Mouse (Mus musculus): ENCODE measurements around the gene Cmc4. TPM values are rescaled to one million over a fixed set of nuclear protein-coding genes. Genes with fewer than 3 reads are reported as not detected.

The Cmc4 gene
- polyA plus RNA-seq, 1 experiment from 2014 or later, result 33.7 TPM

GRCm38 (mm10) chrX:75381176-75381575 lies 35.2 kb downstream of the Cmc4 start:
- no peak overlapping the region for H3K9ac ChIP-seq (replicated peaks; ENCODE audit: low read depth, low read length)
- no peak overlapping the region for H3K4me2 ChIP-seq (replicated peaks; ENCODE audit: low read depth, low read length)
- 84% methylated on average over 1 of the region's 1 CpGs for WGBS
- H3K4me3 ChIP-seq (ENCODE audit: low read depth, low read length), result no peak overlapping the region
- no peaks in the 10 kb centered on the region for H3K4me1 ChIP-seq (ENCODE audit: control insufficient read depth, insufficient read depth, low read length)
- no peaks in the 10 kb centered on the region for H3K27me3 ChIP-seq (ENCODE audit: control insufficient read depth, insufficient read depth, low read length)
- H3K9me3 ChIP-seq (ENCODE audit: control insufficient read depth, low read depth, low read length), result no peaks in the 10 kb centered on the region
- no peak for ATAC-seq (ENCODE audit: insufficient number of reproducible peaks, insufficient read depth, low FRiP score, low read depth)
- no peak overlapping the region for H3K27ac ChIP-seq (ENCODE audit: low read length)
- no peaks in the 10 kb centered on the region for H3K36me3 ChIP-seq (ENCODE audit: control insufficient read depth, insufficient read depth, low read length)

GRCm38 (mm10) chrX:75376815-75377214 lies 39.6 kb downstream of the Cmc4 start:
- no peaks in the 10 kb centered on the region for H3K4me1 ChIP-seq (ENCODE audit: control insufficient read depth, insufficient read depth, low read length)
- no peak overlapping the region for H3K27ac ChIP-seq (ENCODE audit: low read length)
- no peak overlapping the region for H3K4me2 ChIP-seq (replicated peaks; ENCODE audit: low read depth, low read length)
- ATAC-seq (ENCODE audit: insufficient number of reproducible peaks, insufficient read depth, low FRiP score, low read depth), result no peak
- no peaks in the 10 kb centered on the region for H3K9me3 ChIP-seq (ENCODE audit: control insufficient read depth, low read depth, low read length)
- H3K9ac ChIP-seq (replicated peaks; ENCODE audit: low read depth, low read length), result no peak overlapping the region
- H3K27me3 ChIP-seq (ENCODE audit: control insufficient read depth, insufficient read depth, low read length), result no peaks in the 10 kb centered on the region
- H3K4me3 ChIP-seq (ENCODE audit: low read depth, low read length), result no peak overlapping the region
- no peaks in the 10 kb centered on the region for H3K36me3 ChIP-seq (ENCODE audit: control insufficient read depth, insufficient read depth, low read length)

GRCm38 (mm10) chrX:75372666-75373425 lies 43.5 kb downstream of the Cmc4 start:
- Histone ChIP-seq H3K27me3 (ENCODE audit: control insufficient read depth, insufficient read depth, low read length) (no peaks in the 10 kb centered on the region), H3K9ac (replicated peaks; ENCODE audit: low read depth, low read length) (no peak overlapping the region), H3K4me1 (ENCODE audit: control insufficient read depth, insufficient read depth, low read length) (no peaks in the 10 kb centered on the region), H3K27ac (ENCODE audit: low read length) (no peak overlapping the region), H3K4me2 (replicated peaks; ENCODE audit: low read depth, low read length) (no peak overlapping the region), H3K9me3 (ENCODE audit: control insufficient read depth, low read depth, low read length) (no peaks in the 10 kb centered on the region), H3K4me3 (ENCODE audit: low read depth, low read length) (no peak overlapping the region), H3K36me3 (ENCODE audit: control insufficient read depth, insufficient read depth, low read length) (no peaks in the 10 kb centered on the region)
- WGBS, result 37% methylated on average over 2 of the region's 2 CpGs
- ATAC-seq (ENCODE audit: insufficient number of reproducible peaks, insufficient read depth, low FRiP score, low read depth), result no peak

- H3K4me1 ChIP-seq (ENCODE audit: control insufficient read depth, insufficient read depth, low read length), result no peaks in the 10 kb centered on the region
- H3K9ac ChIP-seq (replicated peaks; ENCODE audit: low read depth, low read length), result no peak overlapping the region
- no peak overlapping the region for H3K27ac ChIP-seq (ENCODE audit: low read length)
- no peaks in the 10 kb centered on the region for H3K36me3 ChIP-seq (ENCODE audit: control insufficient read depth, insufficient read depth, low read length)
- ATAC-seq (ENCODE audit: insufficient number of reproducible peaks, insufficient read depth, low FRiP score, low read depth), result no peak
- no peak overlapping the region for H3K4me2 ChIP-seq (replicated peaks; ENCODE audit: low read depth, low read length)
- no peak overlapping the region for H3K4me3 ChIP-seq (ENCODE audit: low read depth, low read length)
- no peaks in the 10 kb centered on the region for H3K27me3 ChIP-seq (ENCODE audit: control insufficient read depth, insufficient read depth, low read length)
- H3K9me3 ChIP-seq (ENCODE audit: control insufficient read depth, low read depth, low read length), result no peaks in the 10 kb centered on the region
These were observed 46.2 kb downstream of the Cmc4 start for GRCm38 (mm10) chrX:75370197-75370596.

Other genes with a start within 250 kb of the Cmc4 start
- gene Fundc2, start 34.2 kb downstream of the Cmc4 start, polyA plus RNA-seq (2014; fragmentation: Nextera tagmentation; extraction: Ambion mirVana), result 78.2 and 83.8 TPM in 2 replicates
- gene F8, start 34.0 kb downstream of the Cmc4 start, polyA plus RNA-seq (2014; fragmentation: Nextera tagmentation; extraction: Ambion mirVana), result 1.7 and 2.9 TPM in 2 replicates
- 13.6 and 15.8 TPM in 2 replicates for gene Mtcp1, start within 50 bp of the Cmc4 start, polyA plus RNA-seq (2014; fragmentation: Nextera tagmentation; extraction: Ambion mirVana)
- 62.7 and 69.6 TPM in 2 replicates for gene Brcc3, start within 50 bp of the Cmc4 start, polyA plus RNA-seq (2014; fragmentation: Nextera tagmentation; extraction: Ambion mirVana)
- gene Vbp1, start 97.7 kb upstream of the Cmc4 start, polyA plus RNA-seq (2014; fragmentation: Nextera tagmentation; extraction: Ambion mirVana), result 164 and 172 TPM in 2 replicates
- gene Rab39b, start 161.6 kb upstream of the Cmc4 start, polyA plus RNA-seq (2014; fragmentation: Nextera tagmentation; extraction: Ambion mirVana), result 2.0 and 3.4 TPM in 2 replicates

Data from stomach, embryonic 14.5 days (tissue).